Mouse (Mus musculus): Measurements from ENCODE around the gene Lmntd1. TPM values are rescaled to one million over a fixed set of nuclear protein-coding genes. Genes with fewer than 3 reads are reported as not detected.

Lmntd1 gene
- polyA plus RNA-seq, 1 experiment from 2014 or later, result 0.20 TPM

GRCm38 (mm10) chr6:145431747-145432146 is 182.4 kb downstream of the Lmntd1 start:
- H3K4me3 ChIP-seq (ENCODE audit: low read depth, low read length), result no peak overlapping the region
- ATAC-seq (replicated peaks; ENCODE audit: insufficient number of reproducible peaks, low FRiP score, low TSS enrichment, low read depth), result no peak
- peak overlapping the region; percentile 29 for H3K9ac ChIP-seq (replicated peaks; ENCODE audit: low read length)
- no peaks in the 10 kb centered on the region for H3K4me1 ChIP-seq (ENCODE audit: control insufficient read depth, insufficient read depth, low read length)
- peak overlapping the region; percentile 57 for H3K27ac ChIP-seq (replicated peaks; ENCODE audit: low read depth, low read length)
- peak; percentile 79 for DNase-seq (ENCODE audit: low spot score)
- no peaks in the 10 kb centered on the region for H3K36me3 ChIP-seq (replicated peaks; ENCODE audit: control insufficient read depth, insufficient read depth, low read depth, low read length)
- H3K27me3 ChIP-seq (ENCODE audit: control insufficient read depth, insufficient read depth, low read length), result no peaks in the 10 kb centered on the region
- H3K4me2 ChIP-seq (ENCODE audit: low read depth, low read length), result peak overlapping the region; percentile 27
- 41% methylated on average over 14 of the region's 14 CpGs for WGBS
- no peaks in the 10 kb centered on the region for H3K9me3 ChIP-seq (replicated peaks; ENCODE audit: control insufficient read depth, low read length)

- DNase-seq (ENCODE audit: low spot score) (no peak), ATAC-seq (replicated peaks; ENCODE audit: insufficient number of reproducible peaks, low FRiP score, low TSS enrichment, low read depth) (no peak)
- Histone ChIP-seq H3K4me3 (ENCODE audit: low read depth, low read length) (no peak overlapping the region), H3K9ac (replicated peaks; ENCODE audit: low read length) (no peak overlapping the region), H3K4me1 (ENCODE audit: control insufficient read depth, insufficient read depth, low read length) (no peaks in the 10 kb centered on the region), H3K27me3 (ENCODE audit: control insufficient read depth, insufficient read depth, low read length) (no peaks in the 10 kb centered on the region), H3K9me3 (replicated peaks; ENCODE audit: control insufficient read depth, low read length) (no peaks in the 10 kb centered on the region), H3K4me2 (ENCODE audit: low read depth, low read length) (no peak overlapping the region), H3K27ac (replicated peaks; ENCODE audit: low read depth, low read length) (no peak overlapping the region), H3K36me3 (replicated peaks; ENCODE audit: control insufficient read depth, insufficient read depth, low read depth, low read length) (no peaks in the 10 kb centered on the region)
- 81% methylated on average over 15 of the region's 15 CpGs for WGBS
Measured at GRCm38 (mm10) chr6:145427411-145427810, 186.7 kb downstream of the Lmntd1 start.

GRCm38 (mm10) chr6:145426501-145426900 is 187.6 kb downstream of the Lmntd1 start:
- Histone ChIP-seq H3K27ac (replicated peaks; ENCODE audit: low read depth, low read length) (no peak overlapping the region), H3K27me3 (ENCODE audit: control insufficient read depth, insufficient read depth, low read length) (no peaks in the 10 kb centered on the region), H3K36me3 (replicated peaks; ENCODE audit: control insufficient read depth, insufficient read depth, low read depth, low read length) (no peaks in the 10 kb centered on the region), H3K9me3 (replicated peaks; ENCODE audit: control insufficient read depth, low read length) (no peaks in the 10 kb centered on the region), H3K4me1 (ENCODE audit: control insufficient read depth, insufficient read depth, low read length) (no peaks in the 10 kb centered on the region), H3K4me2 (ENCODE audit: low read depth, low read length) (no peak overlapping the region), H3K9ac (replicated peaks; ENCODE audit: low read length) (no peak overlapping the region), H3K4me3 (ENCODE audit: low read depth, low read length) (no peak overlapping the region)
- WGBS, result 78% methylated on average over 10 of the region's 10 CpGs
- no peak for DNase-seq (ENCODE audit: low spot score)
- ATAC-seq (replicated peaks; ENCODE audit: insufficient number of reproducible peaks, low FRiP score, low TSS enrichment, low read depth), result no peak

GRCm38 (mm10) chr6:145424156-145424555 is 190.0 kb downstream of the Lmntd1 start:
- Histone ChIP-seq H3K27me3 (ENCODE audit: control insufficient read depth, insufficient read depth, low read length) (no peaks in the 10 kb centered on the region), H3K9me3 (replicated peaks; ENCODE audit: control insufficient read depth, low read length) (no peaks in the 10 kb centered on the region), H3K9ac (replicated peaks; ENCODE audit: low read length) (no peak overlapping the region), H3K4me1 (ENCODE audit: control insufficient read depth, insufficient read depth, low read length) (no peaks in the 10 kb centered on the region), H3K27ac (replicated peaks; ENCODE audit: low read depth, low read length) (no peak overlapping the region), H3K4me3 (ENCODE audit: low read depth, low read length) (no peak overlapping the region), H3K36me3 (replicated peaks; ENCODE audit: control insufficient read depth, insufficient read depth, low read depth, low read length) (no peaks in the 10 kb centered on the region), H3K4me2 (ENCODE audit: low read depth, low read length) (no peak overlapping the region)
- ATAC-seq (replicated peaks; ENCODE audit: insufficient number of reproducible peaks, low FRiP score, low TSS enrichment, low read depth) (no peak), DNase-seq (ENCODE audit: low spot score) (no peak)
- WGBS, result 58% methylated on average over 1 of the region's 1 CpGs

- Histone ChIP-seq H3K27ac (replicated peaks; ENCODE audit: low read depth, low read length) (no peak overlapping the region), H3K4me1 (ENCODE audit: control insufficient read depth, insufficient read depth, low read length) (no peaks in the 10 kb centered on the region), H3K27me3 (ENCODE audit: control insufficient read depth, insufficient read depth, low read length) (no peaks in the 10 kb centered on the region), H3K9ac (replicated peaks; ENCODE audit: low read length) (no peak overlapping the region), H3K4me3 (ENCODE audit: low read depth, low read length) (no peak overlapping the region), H3K4me2 (ENCODE audit: low read depth, low read length) (no peak overlapping the region), H3K36me3 (replicated peaks; ENCODE audit: control insufficient read depth, insufficient read depth, low read depth, low read length) (no peaks in the 10 kb centered on the region), H3K9me3 (replicated peaks; ENCODE audit: control insufficient read depth, low read length) (no peaks in the 10 kb centered on the region)
- ATAC-seq (replicated peaks; ENCODE audit: insufficient number of reproducible peaks, low FRiP score, low TSS enrichment, low read depth) (no peak), DNase-seq (ENCODE audit: low spot score) (no peak)
- 77% methylated on average over 12 of the region's 12 CpGs for WGBS
Measured at GRCm38 (mm10) chr6:145423484-145423883, 190.6 kb downstream of the Lmntd1 start.

- H3K36me3 ChIP-seq (replicated peaks; ENCODE audit: control insufficient read depth, insufficient read depth, low read depth, low read length), result no peaks in the 10 kb centered on the region
- H3K4me1 ChIP-seq (ENCODE audit: control insufficient read depth, insufficient read depth, low read length), result no peaks in the 10 kb centered on the region
- no peak overlapping the region for H3K9ac ChIP-seq (replicated peaks; ENCODE audit: low read length)
- H3K27ac ChIP-seq (replicated peaks; ENCODE audit: low read depth, low read length), result no peak overlapping the region
- WGBS, result 87% methylated on average over 9 of the region's 9 CpGs
- H3K9me3 ChIP-seq (replicated peaks; ENCODE audit: control insufficient read depth, low read length), result no peaks in the 10 kb centered on the region
- ATAC-seq (replicated peaks; ENCODE audit: insufficient number of reproducible peaks, low FRiP score, low TSS enrichment, low read depth) (no peak), DNase-seq (ENCODE audit: low spot score) (no peak)
- no peak overlapping the region for H3K4me2 ChIP-seq (ENCODE audit: low read depth, low read length)
- H3K27me3 ChIP-seq (ENCODE audit: control insufficient read depth, insufficient read depth, low read length), result no peaks in the 10 kb centered on the region
- no peak overlapping the region for H3K4me3 ChIP-seq (ENCODE audit: low read depth, low read length)
Measured at GRCm38 (mm10) chr6:145421666-145422065, 192.5 kb downstream of the Lmntd1 start.

- no peaks in the 10 kb centered on the region for H3K9me3 ChIP-seq (replicated peaks; ENCODE audit: control insufficient read depth, low read length)
- H3K4me3 ChIP-seq (ENCODE audit: low read depth, low read length), result no peak overlapping the region
- ATAC-seq (replicated peaks; ENCODE audit: insufficient number of reproducible peaks, low FRiP score, low TSS enrichment, low read depth) (no peak), DNase-seq (ENCODE audit: low spot score) (no peak)
- H3K27me3 ChIP-seq (ENCODE audit: control insufficient read depth, insufficient read depth, low read length), result no peaks in the 10 kb centered on the region
- H3K4me1 ChIP-seq (ENCODE audit: control insufficient read depth, insufficient read depth, low read length), result no peaks in the 10 kb centered on the region
- 72% methylated on average over 4 of the region's 4 CpGs for WGBS
- H3K27ac ChIP-seq (replicated peaks; ENCODE audit: low read depth, low read length), result no peak overlapping the region
- no peak overlapping the region for H3K4me2 ChIP-seq (ENCODE audit: low read depth, low read length)
- no peak overlapping the region for H3K9ac ChIP-seq (replicated peaks; ENCODE audit: low read length)
- H3K36me3 ChIP-seq (replicated peaks; ENCODE audit: control insufficient read depth, insufficient read depth, low read depth, low read length), result no peaks in the 10 kb centered on the region
Measured at GRCm38 (mm10) chr6:145420407-145420806, 193.7 kb downstream of the Lmntd1 start.

GRCm38 (mm10) chr6:145418856-145419255 is 195.3 kb downstream of the Lmntd1 start:
- Histone ChIP-seq H3K9me3 (replicated peaks; ENCODE audit: control insufficient read depth, low read length) (no peaks in the 10 kb centered on the region), H3K4me1 (ENCODE audit: control insufficient read depth, insufficient read depth, low read length) (no peaks in the 10 kb centered on the region), H3K4me3 (ENCODE audit: low read depth, low read length) (no peak overlapping the region), H3K27ac (replicated peaks; ENCODE audit: low read depth, low read length) (no peak overlapping the region), H3K4me2 (ENCODE audit: low read depth, low read length) (no peak overlapping the region), H3K27me3 (ENCODE audit: control insufficient read depth, insufficient read depth, low read length) (no peaks in the 10 kb centered on the region), H3K9ac (replicated peaks; ENCODE audit: low read length) (no peak overlapping the region), H3K36me3 (replicated peaks; ENCODE audit: control insufficient read depth, insufficient read depth, low read depth, low read length) (no peaks in the 10 kb centered on the region)
- DNase-seq (ENCODE audit: low spot score) (no peak), ATAC-seq (replicated peaks; ENCODE audit: insufficient number of reproducible peaks, low FRiP score, low TSS enrichment, low read depth) (no peak)
- 92% methylated on average over 5 of the region's 5 CpGs for WGBS

All from embryonic facial prominence, embryonic 11.5 days (tissue).